Mouse (Mus musculus) lung, adult 2 months (tissue): ENCODE results near the gene Pla2g4e. TPM values are rescaled to one million over a fixed set of nuclear protein-coding genes. Genes with fewer than 3 reads are reported as not detected.

ENCODE experiments used
- DNase-seq: peaks from one replicate; pipeline ENCODE4 v3.0.0; 2022
- H3K4me1 ChIP-seq: fragments of 200-500 bp; 2 replicates; pipeline ENCODE4 v1.6.1; 2011; ENCODE audit warnings: low read length; ENCODE audit not compliant: control insufficient read depth, insufficient read depth
- H3K4me3 ChIP-seq: fragments of 200-500 bp; replicated peaks from 2 replicates; pipeline ENCODE3; 2011; ENCODE audit warnings: low read depth, mild to moderate bottlenecking, control low read depth, low read length; ENCODE audit errors: extremely low read depth
- CTCF ChIP-seq: fragments of 200-500 bp; IDR thresholded peaks from 2 replicates; pipeline ENCODE4 v1.5.1; 2011; ENCODE audit warnings: mild to moderate bottlenecking, low read length, control low read depth; ENCODE audit not compliant: insufficient read depth
- POLR2A ChIP-seq: fragments of 200-500 bp; IDR thresholded peaks from 2 replicates; pipeline ENCODE4 v1.6.1; 2011; ENCODE audit warnings: low read depth, mild to moderate bottlenecking, control low read depth, low read length, borderline replicate concordance; ENCODE audit errors: extremely low read depth
- WGBS: fragments of 180-500 bp; shearing (Covaris S2); methylation state at CpG from one replicate; pipeline ENCODE4 v1.1.7; 2018; 5-methylcytosine and 5-hydroxymethylcytosine counted together
- polyA plus RNA-seq: library from polyadenylated mRNA; depleted of rRNA; stranded (reverse); fragments of >200 nt; gene quantifications from 2 replicates; pipeline ENCODE4 v1.2.3, GENCODE M21; 2012

Pla2g4e gene
- polyA plus RNA-seq, 1 experiment: 6.3 TPM

GRCm38 (mm10) chr2:120203742-120204141 lies 41.4 kb downstream of the Pla2g4e start:
- DNase-seq: no peak
- H3K4me3 ChIP-seq: no peak overlapping the region

DNA sequence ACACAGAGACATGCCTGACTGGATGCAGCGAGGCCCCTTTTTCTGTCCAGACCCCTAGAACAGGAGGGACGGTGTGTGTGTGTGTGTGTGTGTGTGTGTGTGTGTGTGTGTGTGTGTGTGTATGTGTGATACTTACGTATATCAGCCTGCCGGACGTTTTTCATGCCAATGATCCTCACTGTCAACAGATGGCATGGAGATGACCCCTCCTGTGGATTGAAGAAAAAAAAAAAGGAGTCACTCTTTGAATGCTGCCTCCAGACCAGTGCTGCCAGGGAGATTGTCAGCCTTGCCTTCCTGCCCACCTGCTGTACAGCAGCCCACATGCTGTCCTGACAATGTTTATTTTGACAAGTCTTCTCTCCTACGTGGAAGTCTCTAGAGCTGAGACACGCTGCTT lies 45.1 kb downstream of the Pla2g4e start:
- no peak for TF ChIP-seq CTCF
- no peak for TF ChIP-seq POLR2A
- Histone ChIP-seq H3K4me3 (no peak overlapping the region), H3K4me1 (no peaks in the 10 kb centered on the region)
- no peak for DNase-seq
- 57% methylated on average over 7 of the region's 7 CpGs for WGBS

More at GRCm38 (mm10) chr2:120203742-120204141, 41.4 kb downstream of the Pla2g4e start:
- WGBS: 48% methylated on average over 3 of the region's 3 CpGs
- TF ChIP-seq CTCF: no peak
- TF ChIP-seq POLR2A: no peak
- H3K4me1 ChIP-seq: no peaks in the 10 kb centered on the region

DNA sequence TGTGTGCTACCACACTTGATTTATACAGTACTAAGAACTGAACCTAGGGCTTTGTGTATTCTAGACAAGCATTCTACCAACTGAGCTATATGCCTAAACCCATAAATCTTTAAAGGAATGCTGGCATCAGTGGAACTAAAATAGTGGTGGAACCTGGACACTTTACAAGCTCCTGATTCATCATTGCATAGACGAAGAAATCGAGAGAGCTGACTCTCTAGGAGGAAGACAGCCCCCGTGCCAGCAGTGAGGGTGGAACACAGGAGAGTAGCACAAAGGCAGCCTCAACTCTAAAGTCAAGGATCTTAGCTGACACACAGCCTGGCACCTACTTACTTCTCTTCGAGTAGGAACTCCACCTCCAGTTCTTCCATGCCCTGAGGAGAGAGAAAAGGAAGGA lies 57.0 kb downstream of the Pla2g4e start:
- H3K4me3 ChIP-seq: no peak overlapping the region
- WGBS: 76% methylated on average over 4 of the region's 4 CpGs
- DNase-seq: no peak
- no peak for TF ChIP-seq POLR2A
- TF ChIP-seq CTCF: no peak
- H3K4me1 ChIP-seq: no peaks in the 10 kb centered on the region

GRCm38 (mm10) chr2:120187583-120187982 lies 57.6 kb downstream of the Pla2g4e start:
- DNase-seq: no peak
- WGBS: 94% methylated on average over 1 of the region's 1 CpGs
- no peaks in the 10 kb centered on the region for H3K4me1 ChIP-seq
- H3K4me3 ChIP-seq: no peak overlapping the region
- TF ChIP-seq POLR2A (no peak), CTCF (no peak)

GRCm38 (mm10) chr2:120185527-120186276 lies 59.4 kb downstream of the Pla2g4e start:
- no peak overlapping the region for H3K4me3 ChIP-seq
- no peak for DNase-seq
- H3K4me1 ChIP-seq: no peaks in the 10 kb centered on the region
- peak; percentile 30; the same call in 1 of the 2 replicates for TF ChIP-seq CTCF
- TF ChIP-seq POLR2A: no peak
- 68% methylated on average over 6 of the region's 6 CpGs for WGBS

DNA sequence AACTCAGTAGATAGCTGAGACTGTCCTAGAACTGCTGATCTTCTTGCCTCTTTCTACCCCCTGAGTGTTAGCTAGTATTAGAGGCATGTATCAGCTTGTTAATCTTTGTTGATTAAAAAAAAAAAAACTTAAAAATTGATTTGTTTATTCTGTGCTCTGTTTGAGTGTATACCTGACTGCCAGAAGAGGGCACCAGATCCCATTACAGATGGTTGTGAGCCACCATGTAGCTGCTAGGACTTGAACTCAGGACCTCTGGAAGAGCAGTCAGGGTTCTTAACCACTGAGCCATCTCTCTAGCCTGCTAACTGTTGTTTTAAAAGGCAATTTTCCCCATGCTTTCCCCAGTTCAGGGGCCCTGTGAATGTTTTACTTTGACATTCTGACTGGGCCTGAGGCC lies 66.2 kb downstream of the Pla2g4e start:
- DNase-seq: no peak
- Histone ChIP-seq H3K4me1 (no peaks in the 10 kb centered on the region), H3K4me3 (no peak overlapping the region)
- TF ChIP-seq POLR2A: no peak
- TF ChIP-seq CTCF: no peak

GRCm38 (mm10) chr2:120173718-120174117 lies 71.4 kb downstream of the Pla2g4e start:
- no peaks in the 10 kb centered on the region for H3K4me1 ChIP-seq
- peak; percentile 53 for DNase-seq
- no peak for TF ChIP-seq POLR2A
- TF ChIP-seq CTCF: peak; percentile 72
- no peak overlapping the region for H3K4me3 ChIP-seq
- WGBS: 20% methylated on average over 10 of the region's 10 CpGs

GRCm38 (mm10) chr2:120171362-120171761 lies 73.8 kb downstream of the Pla2g4e start:
- TF ChIP-seq CTCF (no peak), POLR2A (no peak)
- 92% methylated on average over 7 of the region's 7 CpGs for WGBS
- no peak for DNase-seq
- H3K4me3 ChIP-seq: no peak overlapping the region
- no peaks in the 10 kb centered on the region for H3K4me1 ChIP-seq

DNA sequence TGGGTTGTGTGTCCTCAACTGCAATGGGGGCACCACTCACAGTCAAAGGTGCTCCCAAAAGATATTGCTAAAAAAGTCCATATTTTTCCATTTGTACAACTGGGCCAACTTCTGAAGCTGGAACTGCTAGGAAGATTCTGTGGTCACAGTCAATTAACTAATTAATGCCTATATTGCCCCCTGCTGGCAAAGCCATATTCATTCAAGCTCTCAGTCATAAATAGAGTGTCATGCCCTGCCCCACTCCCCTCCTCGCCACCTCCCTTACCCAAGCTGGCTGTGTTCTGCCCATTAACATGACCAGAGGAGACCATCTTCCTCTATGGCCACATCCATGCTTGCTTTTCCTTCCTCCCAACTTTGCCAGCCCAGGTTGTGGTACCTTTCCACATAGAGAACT lies 74.4 kb downstream of the Pla2g4e start:
- Histone ChIP-seq H3K4me3 (no peak overlapping the region), H3K4me1 (no peaks in the 10 kb centered on the region)
- WGBS: 19% methylated on average over 1 of the region's 1 CpGs
- TF ChIP-seq POLR2A (no peak), CTCF (peak; percentile 42; the same call in 1 of the 2 replicates)
- DNase-seq: peak; percentile 43

DNA sequence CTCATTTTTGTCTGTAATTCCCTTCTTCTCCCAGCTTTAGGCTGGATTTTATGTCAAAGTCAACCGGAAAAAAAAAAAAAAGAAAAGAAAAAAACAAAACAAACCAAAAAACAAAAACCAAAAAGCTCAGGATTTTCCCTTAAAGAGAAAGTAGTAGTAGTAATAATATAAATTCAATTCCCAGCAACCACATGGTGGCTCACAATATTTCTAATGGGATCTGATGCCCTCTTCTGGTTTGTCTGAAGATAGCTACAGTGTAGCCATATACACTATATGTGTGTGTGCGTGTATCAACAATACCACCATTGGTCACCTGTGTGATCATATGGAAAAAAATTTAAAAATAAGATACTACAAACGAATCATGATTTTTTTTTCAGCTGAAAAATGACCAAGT lies 75.8 kb downstream of the Pla2g4e start:
- WGBS: 82% methylated on average over 3 of the region's 3 CpGs
- no peak overlapping the region for H3K4me3 ChIP-seq
- no peak for TF ChIP-seq CTCF
- TF ChIP-seq POLR2A: no peak
- H3K4me1 ChIP-seq: no peaks in the 10 kb centered on the region; the same call in 1 of the 2 replicates
- no peak for DNase-seq

DNA sequence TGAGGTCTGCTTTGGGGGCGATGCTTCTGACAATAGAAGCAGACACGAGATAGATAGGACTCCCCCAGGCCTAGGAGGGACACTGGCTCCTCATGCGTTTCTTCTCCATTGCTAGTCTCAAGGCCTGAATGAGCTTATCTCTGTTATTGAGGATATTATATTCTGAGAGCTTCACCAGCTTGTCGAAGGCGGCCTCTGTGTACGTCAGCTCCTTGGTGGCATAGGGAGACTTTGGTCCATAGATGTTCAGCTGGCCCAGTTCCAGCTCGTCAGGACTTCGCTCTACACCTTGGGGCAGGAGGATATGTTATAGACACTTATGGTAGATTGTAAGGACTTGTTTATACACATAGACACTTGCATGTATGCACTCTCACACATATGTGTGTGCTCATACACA lies 77.4 kb downstream of the Pla2g4e start:
- WGBS: 90% methylated on average over 8 of the region's 8 CpGs
- no peak for DNase-seq
- no peak overlapping the region for H3K4me3 ChIP-seq
- TF ChIP-seq POLR2A: no peak
- TF ChIP-seq CTCF: no peak
- no peaks in the 10 kb centered on the region; the same call in 1 of the 2 replicates for H3K4me1 ChIP-seq

DNA sequence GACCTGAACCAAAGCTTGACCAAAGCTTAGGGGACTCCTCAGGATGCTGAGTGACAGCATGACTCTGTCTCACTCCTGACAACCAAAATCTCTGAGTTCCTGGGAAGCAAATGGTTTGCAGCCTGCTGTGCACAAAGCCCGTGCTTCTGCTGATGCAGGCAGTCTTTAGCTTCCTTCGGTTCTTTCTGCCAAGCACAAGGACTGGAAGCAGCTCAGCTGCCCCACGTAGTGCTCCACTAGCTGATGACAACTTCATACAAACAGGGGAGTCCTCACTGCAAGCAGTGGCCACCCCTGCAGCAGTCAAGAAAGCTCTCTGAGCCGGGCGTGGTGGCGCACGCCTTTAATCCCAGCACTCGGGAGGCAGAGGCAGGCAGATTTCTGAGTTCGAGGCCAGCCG lies 79.7 kb downstream of the Pla2g4e start:
- no peak for DNase-seq
- 79% methylated on average over 10 of the region's 10 CpGs for WGBS
- Histone ChIP-seq H3K4me3 (no peak overlapping the region), H3K4me1 (no peaks in the 10 kb centered on the region; the same call in 1 of the 2 replicates)
- no peak for TF ChIP-seq CTCF
- no peak for TF ChIP-seq POLR2A
